Mouse (Mus musculus) olfactory bulb, adult 2 months (tissue): ENCODE measurements at regions not wholly inside any gene's neighbourhood (a gene's known extent, or its start where the extent isn't known, plus 50 kb on each side); places are given as distances from the start of the nearest gene placed in this dataset.

Experiments
- CTCF ChIP-seq: fragments of 200-500 bp; IDR thresholded peaks from 2 replicates; pipeline ENCODE4 v1.5.1; 2012; ENCODE audit warnings: low read depth, mild to moderate bottlenecking, low read length, moderate library complexity; ENCODE audit not compliant: insufficient read depth
- POLR2A ChIP-seq: fragments of 200-500 bp; IDR thresholded peaks from 2 replicates; pipeline ENCODE4 v1.6.1; 2012; ENCODE audit warnings: mild to moderate bottlenecking, low read depth, low read length, moderate library complexity; ENCODE audit not compliant: insufficient read depth

DNA sequence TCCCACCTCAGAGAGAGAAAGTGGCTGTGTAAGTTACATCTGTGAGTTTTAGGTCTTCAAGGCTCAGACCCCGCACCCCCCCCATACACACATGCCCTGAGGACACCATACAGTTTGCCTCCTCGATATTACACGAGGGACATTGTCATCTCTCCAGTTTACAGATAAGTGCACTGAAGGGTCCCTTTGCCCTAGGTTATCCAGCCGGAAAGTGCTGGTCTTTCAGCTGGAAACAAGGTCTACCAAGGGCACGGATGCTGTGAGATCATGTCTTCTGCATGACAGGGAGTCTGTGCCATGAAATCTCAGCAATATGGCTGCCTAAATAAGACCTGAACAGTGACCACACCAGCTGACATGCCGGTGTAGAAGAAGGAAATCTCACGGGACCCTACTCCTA, 329.8 kb downstream of the Gm49356 start:
- TF ChIP-seq POLR2A: no peak
- TF ChIP-seq CTCF: no peak
